Mouse (Mus musculus) lung, postnatal 14 days (tissue): ENCODE measurements around the gene Slco6d1.
"Not testable (repeated sequence)": the region's sequence is repeated elsewhere in the genome, so short reads cannot be mapped to it uniquely, and the experiment has no call there.

Source experiments
- DNase-seq: peaks from one replicate; pipeline ENCODE4 v3.0.0; 2021

Gene Slco6d1

DNA sequence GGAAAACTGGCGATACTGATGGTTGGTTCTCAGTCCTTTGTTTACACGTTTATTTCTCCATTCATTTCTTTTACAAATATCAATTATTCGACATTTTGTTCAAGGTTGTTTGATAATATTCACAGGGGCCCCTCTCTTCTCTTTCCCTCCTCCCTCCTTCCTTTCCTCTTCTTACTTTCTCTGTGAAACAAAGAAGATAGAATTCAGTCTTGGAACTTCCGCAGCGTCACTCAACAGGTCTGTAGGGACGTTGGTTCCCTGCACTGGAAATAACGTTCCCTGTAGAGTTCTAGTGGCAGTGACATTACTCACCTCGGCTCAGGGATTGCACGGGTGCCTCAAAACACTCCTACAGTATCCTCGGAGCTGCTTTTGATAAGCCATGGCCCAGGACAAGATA, at the start of gene Slco6d1:
Gene Slco6d1, plus strand, starts transcription at position 301 of the 400 bp plus-strand sequence.
- no peak for DNase-seq

- DNase-seq, result no peak
Observed at GRCm38 (mm10) chr1:98392001-98392400, 28.9 kb upstream of the Slco6d1 start.

DNA sequence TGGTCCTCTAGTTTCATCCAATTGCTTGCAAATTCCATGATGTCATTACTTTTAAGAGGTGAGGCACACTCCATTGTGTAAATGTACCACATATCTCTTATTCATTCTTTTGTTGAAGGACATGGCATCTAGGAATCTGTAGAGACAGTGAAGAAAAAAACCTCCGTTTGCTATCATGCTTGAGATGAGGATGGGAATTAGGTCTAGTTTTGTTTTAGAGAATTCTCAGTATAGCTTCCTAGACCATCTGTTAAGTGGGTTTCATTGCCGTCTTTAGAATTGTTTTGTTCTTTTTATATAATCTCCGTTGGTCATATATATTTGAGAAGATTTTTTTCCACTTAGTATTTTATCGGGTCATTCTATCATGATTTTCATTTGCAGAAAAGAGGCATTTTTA, 27.0 kb downstream of the Slco6d1 start:
- DNase-seq, result no peak

GRCm38 (mm10) chr1:98459224-98459623, 38.3 kb downstream of the Slco6d1 start:
- DNase-seq, result not testable (repeated sequence)

DNA sequence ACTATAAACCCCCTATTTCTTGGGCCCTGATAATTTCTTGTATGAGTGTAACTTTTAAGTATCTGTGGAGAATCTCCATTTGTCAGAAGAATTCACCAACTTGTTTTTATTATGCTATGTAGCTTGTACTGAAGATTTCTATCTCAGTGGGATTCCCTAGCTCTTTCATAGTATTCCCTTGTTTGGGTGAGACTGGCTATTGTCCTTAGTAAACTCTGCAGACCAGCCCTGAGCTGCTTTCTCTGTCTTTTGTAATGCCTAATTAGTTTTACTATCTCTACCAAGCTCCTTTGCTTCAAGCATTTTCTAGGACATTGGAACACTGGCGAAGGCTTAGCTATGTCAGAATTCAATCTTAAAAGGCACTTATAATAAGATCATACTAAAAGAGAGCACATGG, 55.5 kb downstream of the Slco6d1 start:
- DNase-seq, result not testable (repeated sequence)

DNA sequence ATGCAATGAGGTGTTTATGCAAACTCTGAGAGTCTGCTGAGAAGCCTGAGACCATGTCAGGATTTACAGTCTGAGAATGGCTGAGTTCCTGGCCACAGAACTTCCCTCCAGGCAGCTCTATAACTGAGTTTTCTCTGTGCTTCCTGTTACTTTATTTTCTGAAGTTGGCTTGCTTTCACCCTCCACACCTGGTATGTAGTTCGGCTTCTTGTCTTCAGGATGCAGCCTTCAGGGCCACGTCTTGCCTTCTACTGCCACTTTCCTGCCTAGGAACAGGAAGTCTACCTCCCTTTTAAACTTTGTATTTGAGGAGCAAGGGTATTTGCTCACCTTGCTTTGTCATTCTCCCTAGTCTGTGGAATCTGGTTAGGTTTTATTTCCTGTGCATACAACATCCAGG, 58.3 kb downstream of the Slco6d1 start:
- DNase-seq, result no peak

DNA sequence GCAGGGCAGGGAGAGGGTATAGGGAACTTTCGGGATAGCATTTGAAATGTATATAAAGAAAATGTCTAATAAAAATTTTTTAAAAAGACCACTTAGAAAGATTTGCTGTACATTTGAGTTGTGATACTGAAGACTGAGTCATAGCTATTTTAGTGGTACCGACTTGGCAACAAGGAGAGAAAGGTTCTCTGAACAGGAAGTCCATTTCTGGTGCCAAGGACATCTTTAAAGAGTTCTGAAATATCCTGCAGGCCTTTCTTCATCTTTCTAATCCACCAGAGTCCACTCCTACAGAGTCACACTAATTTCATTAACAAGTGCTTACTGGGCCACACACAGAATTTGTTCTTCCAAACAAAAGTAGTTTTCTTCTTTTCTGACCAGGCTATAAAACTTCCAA, 85.1 kb downstream of the Slco6d1 start:
- DNase-seq, result no peak

GRCm38 (mm10) chr1:98522977-98523376, 102.1 kb downstream of the Slco6d1 start:
- DNase-seq, result no peak

DNA sequence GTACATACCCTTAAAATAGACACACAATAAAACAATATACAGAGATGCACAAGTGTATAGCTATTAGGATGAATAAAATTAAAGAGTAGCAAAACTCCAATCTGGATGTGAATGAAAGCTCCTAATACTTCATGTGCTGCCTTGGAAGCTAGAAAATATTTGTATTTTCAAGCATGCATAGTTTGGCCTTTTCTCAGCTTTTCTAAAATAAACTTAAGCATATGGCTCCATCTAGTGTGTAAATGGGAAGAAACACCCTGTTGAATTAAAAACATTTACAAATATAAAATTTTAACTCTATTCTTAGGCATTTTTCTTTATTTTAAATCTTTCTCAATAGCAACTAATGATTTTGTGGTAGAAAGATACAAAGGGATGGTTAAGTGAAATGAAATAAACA, 102.6 kb downstream of the Slco6d1 start:
- no peak for DNase-seq

DNA sequence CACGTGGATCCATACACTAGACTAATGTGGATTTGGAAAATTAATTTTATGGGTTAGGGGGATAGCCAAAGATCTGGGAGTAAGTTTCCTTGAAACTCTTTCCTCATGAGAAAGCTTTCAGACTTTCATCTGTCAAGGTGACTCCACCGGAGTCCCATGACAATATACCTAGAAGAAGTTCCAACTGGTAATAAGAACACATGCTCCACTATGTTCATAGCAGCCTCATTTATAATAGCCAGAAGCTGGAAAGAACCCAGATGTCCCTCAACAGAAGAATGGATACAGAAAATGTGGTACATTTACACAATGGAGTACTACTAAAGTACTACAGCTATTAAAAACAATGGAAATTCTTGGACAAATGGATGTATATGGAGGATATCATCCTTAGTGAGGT, 107.4 kb downstream of the Slco6d1 start:
- DNase-seq, result not testable (repeated sequence)

- DNase-seq, result no peak
Observed at GRCm38 (mm10) chr1:98545372-98545771, 124.4 kb downstream of the Slco6d1 start.

GRCm38 (mm10) chr1:98554388-98554787, 133.5 kb downstream of the Slco6d1 start:
- no peak for DNase-seq

GRCm38 (mm10) chr1:98565701-98566100, 144.8 kb downstream of the Slco6d1 start:
- DNase-seq, result no peak
